Mouse (Mus musculus): ENCODE measurements around the gene Nudt14. TPM values are rescaled to one million over a fixed set of nuclear protein-coding genes. Genes with fewer than 3 reads are reported as not detected.
A peak's percentile ranks its signal among the peaks of the same experiment; 100 is the strongest.

Gene Nudt14
- polyA plus RNA-seq, 1 experiment from 2014 or later: 53.2 TPM

DNA sequence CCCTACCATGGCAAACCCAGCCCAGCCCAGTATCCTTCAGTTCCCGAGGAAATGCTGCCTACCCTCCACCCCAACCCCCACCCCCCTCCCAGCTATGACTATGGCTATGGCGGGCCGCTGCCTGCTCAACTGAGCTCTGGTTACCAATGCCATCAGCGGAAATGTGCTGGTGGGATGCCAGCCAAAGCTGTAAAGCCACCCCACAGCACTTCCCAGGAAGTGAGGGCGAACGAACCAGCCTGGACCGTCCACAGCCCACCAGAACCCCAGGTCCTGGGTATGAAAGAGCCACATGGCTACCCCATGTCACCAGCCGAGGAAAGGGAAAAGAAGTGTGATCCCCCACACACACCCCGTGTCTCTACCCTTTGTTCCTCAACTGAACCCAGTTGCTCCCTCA, 1.2 kb downstream of the Nudt14 start:
- no peaks in the 10 kb centered on the region for H3K27me3 ChIP-seq (ENCODE audit: control insufficient read depth, insufficient read depth, low read length)
- no peak overlapping the region for H3K4me3 ChIP-seq (replicated peaks; ENCODE audit: low read depth, low read length)
- H3K27ac ChIP-seq (replicated peaks; ENCODE audit: low read depth, low read length): no peak overlapping the region
- H3K9ac ChIP-seq (replicated peaks; ENCODE audit: low read length): no peak overlapping the region
- DNase-seq: no peak
- 85% methylated on average over 9 of the region's 9 CpGs for WGBS
- no peaks in the 10 kb centered on the region for H3K36me3 ChIP-seq (ENCODE audit: control insufficient read depth, insufficient read depth, low read length)
- peaks cover 9% of the 10 kb centered on the region for H3K4me1 ChIP-seq (ENCODE audit: control insufficient read depth, insufficient read depth, low read length)
- no peaks in the 10 kb centered on the region for H3K9me3 ChIP-seq (ENCODE audit: control insufficient read depth, low read length)
- ATAC-seq (ENCODE audit: low FRiP score, low TSS enrichment): no peak
- H3K4me2 ChIP-seq (ENCODE audit: low read length): no peak overlapping the region

DNA sequence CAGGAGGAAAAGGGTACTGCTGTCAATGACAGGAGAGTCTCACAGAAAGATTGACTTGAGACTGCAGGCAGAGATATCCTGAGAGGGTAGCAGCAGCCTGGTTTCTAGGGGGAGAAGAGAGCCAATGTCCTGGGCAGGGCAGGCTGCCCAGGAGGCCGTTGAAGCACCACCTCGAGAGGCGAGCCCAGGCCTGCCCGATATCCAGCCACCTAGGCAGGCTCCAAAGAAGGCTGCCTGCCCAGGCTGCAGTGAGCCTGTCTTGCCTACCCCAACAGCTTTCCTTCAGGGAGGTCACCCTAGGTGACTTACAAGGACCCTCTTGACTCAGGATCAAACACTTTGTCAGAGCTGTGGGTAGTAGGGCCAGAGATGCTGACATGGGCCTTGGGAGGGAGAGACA, 1.7 kb downstream of the Nudt14 start:
- H3K4me3 ChIP-seq (replicated peaks; ENCODE audit: low read depth, low read length): no peak overlapping the region
- WGBS: 95% methylated on average over 4 of the region's 4 CpGs
- H3K4me2 ChIP-seq (ENCODE audit: low read length): no peak overlapping the region

DNA sequence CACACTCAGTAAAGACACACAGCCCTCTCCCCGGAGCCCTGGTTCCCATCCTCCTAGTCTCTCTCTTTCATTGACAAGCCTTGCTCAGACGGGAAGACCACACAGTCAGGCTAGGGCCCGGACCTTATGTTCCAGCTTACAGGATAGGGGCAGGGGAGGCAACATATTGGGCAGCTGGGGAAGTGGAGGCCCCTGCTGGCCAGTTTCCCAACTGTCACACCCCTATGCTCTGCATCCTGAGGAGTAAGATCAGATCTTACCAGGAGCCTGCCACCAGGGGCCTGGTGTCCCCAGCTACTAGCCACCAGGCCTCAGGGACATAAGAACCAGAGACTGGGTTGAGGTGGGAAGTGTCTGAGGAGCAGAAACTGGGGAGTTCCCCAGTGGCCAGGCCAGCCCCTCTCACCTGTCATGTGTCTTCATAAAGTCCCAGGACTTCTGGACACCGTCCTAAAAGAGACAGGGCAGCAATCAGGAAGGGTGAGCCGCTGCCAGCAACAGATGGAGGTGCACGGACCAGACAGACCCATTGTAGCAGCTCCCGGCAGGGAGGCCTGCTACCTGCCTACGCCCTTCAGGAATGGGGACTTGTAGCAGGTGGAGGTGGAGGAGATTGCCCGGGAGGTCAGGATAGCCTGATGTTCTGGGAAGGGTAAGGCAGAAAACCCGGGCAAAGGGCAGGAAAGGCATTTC, 2.9 kb downstream of the Nudt14 start:
- no peak overlapping the region for H3K27ac ChIP-seq (replicated peaks; ENCODE audit: low read depth, low read length)
- no peaks in the 10 kb centered on the region for H3K36me3 ChIP-seq (ENCODE audit: control insufficient read depth, insufficient read depth, low read length)
- peaks cover 9% of the 10 kb centered on the region for H3K4me1 ChIP-seq (ENCODE audit: control insufficient read depth, insufficient read depth, low read length)
- WGBS: 62% methylated on average over 10 of the region's 10 CpGs
- no peaks in the 10 kb centered on the region for H3K27me3 ChIP-seq (ENCODE audit: control insufficient read depth, insufficient read depth, low read length)
- DNase-seq (peak; percentile 52), ATAC-seq (ENCODE audit: low FRiP score, low TSS enrichment) (no peak)
- no peaks in the 10 kb centered on the region for H3K9me3 ChIP-seq (ENCODE audit: control insufficient read depth, low read length)
- H3K4me3 ChIP-seq (replicated peaks; ENCODE audit: low read depth, low read length): no peak overlapping the region
- H3K4me2 ChIP-seq (ENCODE audit: low read length): no peak overlapping the region
- H3K9ac ChIP-seq (replicated peaks; ENCODE audit: low read length): no peak overlapping the region

More for the DNA sequence above, 1.7 kb downstream of the Nudt14 start:
- ATAC-seq (ENCODE audit: low FRiP score, low TSS enrichment): no peak
- no peaks in the 10 kb centered on the region for H3K36me3 ChIP-seq (ENCODE audit: control insufficient read depth, insufficient read depth, low read length)
- H3K9me3 ChIP-seq (ENCODE audit: control insufficient read depth, low read length): no peaks in the 10 kb centered on the region
- DNase-seq: no peak
- peaks cover 9% of the 10 kb centered on the region for H3K4me1 ChIP-seq (ENCODE audit: control insufficient read depth, insufficient read depth, low read length)
- no peak overlapping the region for H3K9ac ChIP-seq (replicated peaks; ENCODE audit: low read length)
- H3K27ac ChIP-seq (replicated peaks; ENCODE audit: low read depth, low read length): no peak overlapping the region
- no peaks in the 10 kb centered on the region for H3K27me3 ChIP-seq (ENCODE audit: control insufficient read depth, insufficient read depth, low read length)

DNA sequence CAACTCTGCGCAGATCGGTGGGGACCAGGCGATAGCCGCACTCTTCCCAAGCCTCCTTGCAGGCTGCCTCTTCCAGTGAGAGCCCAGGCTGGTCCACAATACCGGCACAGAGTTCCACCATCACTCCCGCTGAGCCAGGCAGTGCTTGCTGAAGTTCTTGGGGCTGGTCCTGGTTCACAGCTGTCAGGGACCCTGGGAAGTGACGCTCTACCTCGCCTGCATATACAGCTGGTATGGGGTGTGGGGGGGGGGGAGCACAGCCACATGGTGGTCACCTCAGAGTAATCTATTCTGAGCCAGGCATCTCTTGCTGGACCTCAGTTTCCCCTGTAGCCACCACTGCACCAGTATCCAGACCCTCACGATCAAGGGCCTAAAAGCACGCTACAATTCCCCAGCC, 3.6 kb downstream of the Nudt14 start:
- H3K27me3 ChIP-seq (ENCODE audit: control insufficient read depth, insufficient read depth, low read length): no peaks in the 10 kb centered on the region
- H3K9ac ChIP-seq (replicated peaks; ENCODE audit: low read length): no peak overlapping the region
- H3K4me1 ChIP-seq (ENCODE audit: control insufficient read depth, insufficient read depth, low read length): peaks cover 9% of the 10 kb centered on the region
- H3K36me3 ChIP-seq (ENCODE audit: control insufficient read depth, insufficient read depth, low read length): no peaks in the 10 kb centered on the region
- no peak overlapping the region for H3K4me2 ChIP-seq (ENCODE audit: low read length)
- no peak overlapping the region for H3K27ac ChIP-seq (replicated peaks; ENCODE audit: low read depth, low read length)
- no peaks in the 10 kb centered on the region for H3K9me3 ChIP-seq (ENCODE audit: control insufficient read depth, low read length)
- DNase-seq: no peak
- H3K4me3 ChIP-seq (replicated peaks; ENCODE audit: low read depth, low read length): no peak overlapping the region
- WGBS: 84% methylated on average over 10 of the region's 10 CpGs
- no peak for ATAC-seq (ENCODE audit: low FRiP score, low TSS enrichment)

DNA sequence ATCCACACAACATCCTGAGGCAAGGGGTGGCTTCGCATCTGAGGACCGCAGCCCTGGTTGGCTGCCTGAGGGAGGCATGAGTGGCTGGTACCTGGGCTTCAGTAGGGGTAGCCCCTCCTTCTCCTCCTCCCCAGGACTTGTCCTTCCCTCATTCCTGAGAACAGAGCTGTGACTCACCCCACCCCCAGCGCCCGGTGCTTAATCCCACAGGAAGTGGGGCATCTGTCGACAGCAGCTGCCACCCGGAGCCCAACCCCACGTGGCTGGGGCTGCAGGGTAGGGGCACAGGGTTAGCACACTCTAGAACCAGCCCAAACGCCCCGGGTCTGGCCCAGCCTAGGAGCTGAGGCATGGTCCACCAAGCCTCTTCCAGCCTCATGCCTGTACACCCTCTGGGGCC, 4.0 kb downstream of the Nudt14 start:
- H3K27me3 ChIP-seq (ENCODE audit: control insufficient read depth, insufficient read depth, low read length): no peaks in the 10 kb centered on the region
- no peak overlapping the region for H3K4me2 ChIP-seq (ENCODE audit: low read length)
- no peak overlapping the region for H3K4me3 ChIP-seq (replicated peaks; ENCODE audit: low read depth, low read length)
- no peaks in the 10 kb centered on the region for H3K9me3 ChIP-seq (ENCODE audit: control insufficient read depth, low read length)
- no peak overlapping the region for H3K27ac ChIP-seq (replicated peaks; ENCODE audit: low read depth, low read length)
- no peak for DNase-seq
- H3K9ac ChIP-seq (replicated peaks; ENCODE audit: low read length): no peak overlapping the region
- 44% methylated on average over 9 of the region's 9 CpGs for WGBS
- ATAC-seq (ENCODE audit: low FRiP score, low TSS enrichment): no peak
- no peaks in the 10 kb centered on the region for H3K36me3 ChIP-seq (ENCODE audit: control insufficient read depth, insufficient read depth, low read length)
- peaks cover 9% of the 10 kb centered on the region for H3K4me1 ChIP-seq (ENCODE audit: control insufficient read depth, insufficient read depth, low read length)

DNA sequence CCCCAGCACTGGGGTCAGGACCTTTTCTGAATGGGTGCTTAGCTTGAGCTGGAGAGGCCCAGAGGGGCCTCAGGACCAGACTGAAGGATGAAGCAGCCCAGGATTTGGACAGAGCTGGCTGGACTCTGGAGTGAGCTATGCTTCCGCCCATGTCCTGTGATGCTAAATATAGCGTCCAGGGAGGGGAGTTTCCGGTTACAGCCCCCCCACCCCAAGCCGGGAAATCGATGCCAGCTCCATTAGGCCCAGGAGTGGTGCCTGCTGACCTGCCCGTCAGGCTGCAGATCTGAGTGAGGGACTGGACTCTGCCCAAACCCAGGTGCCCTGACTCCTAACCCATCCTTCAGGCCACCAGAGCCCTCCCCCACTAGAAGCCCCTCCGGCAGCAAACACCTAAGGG, 9.3 kb downstream of the Nudt14 start:
- no peak overlapping the region for H3K4me3 ChIP-seq (replicated peaks; ENCODE audit: low read depth, low read length)
- no peak overlapping the region for H3K9ac ChIP-seq (replicated peaks; ENCODE audit: low read length)
- H3K4me2 ChIP-seq (ENCODE audit: low read length): no peak overlapping the region
- no peak for ATAC-seq (ENCODE audit: low FRiP score, low TSS enrichment)
- no peaks in the 10 kb centered on the region for H3K36me3 ChIP-seq (ENCODE audit: control insufficient read depth, insufficient read depth, low read length)
- DNase-seq: no peak
- no peaks in the 10 kb centered on the region for H3K9me3 ChIP-seq (ENCODE audit: control insufficient read depth, low read length)
- no peak overlapping the region for H3K27ac ChIP-seq (replicated peaks; ENCODE audit: low read depth, low read length)
- 71% methylated on average over 7 of the region's 7 CpGs for WGBS
- peaks cover 12% of the 10 kb centered on the region for H3K4me1 ChIP-seq (ENCODE audit: control insufficient read depth, insufficient read depth, low read length)
- H3K27me3 ChIP-seq (ENCODE audit: control insufficient read depth, insufficient read depth, low read length): peaks cover 13% of the 10 kb centered on the region

DNA sequence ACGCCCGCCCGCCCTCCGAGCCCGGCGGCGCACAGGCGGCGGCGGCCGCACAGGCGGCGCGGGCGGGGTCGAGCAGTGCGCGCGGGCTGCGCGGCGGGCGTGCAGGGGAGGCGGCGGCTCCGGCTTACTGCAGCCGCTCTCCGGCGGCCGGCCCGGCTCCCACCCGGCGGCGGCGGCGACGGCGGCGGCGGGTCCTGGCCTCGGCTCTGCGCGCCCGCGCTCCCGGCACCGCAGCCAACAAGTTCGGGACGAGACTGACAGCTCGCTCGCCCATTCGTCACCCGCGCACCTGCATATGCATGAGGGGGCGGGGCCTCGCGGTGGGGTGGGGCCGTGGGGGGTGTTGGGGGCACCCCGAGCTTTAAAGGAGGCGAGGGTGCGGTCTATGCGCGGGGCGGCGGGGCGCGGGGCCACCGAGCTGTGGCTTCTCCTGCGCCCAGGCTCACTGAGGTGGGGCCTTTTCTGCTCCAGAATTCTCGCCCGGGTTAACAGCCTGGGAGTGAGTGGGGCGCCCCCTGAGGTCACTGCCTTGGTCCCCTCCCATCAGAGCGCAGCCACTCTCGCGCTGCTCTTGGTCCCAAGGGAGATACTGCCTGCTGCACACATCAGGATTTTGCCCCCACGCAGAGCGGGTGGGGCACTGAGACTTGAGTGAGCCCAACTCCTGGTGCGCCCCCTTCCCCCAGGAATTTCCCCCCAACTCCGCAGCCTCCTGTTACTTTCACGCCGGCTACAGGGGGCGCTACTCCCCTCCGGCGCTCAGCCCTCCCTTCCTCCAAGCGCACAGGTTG, 12.2 kb downstream of the Nudt14 start, which contains the start of gene Jag2:
Gene Jag2 (minus strand): TSS at position 215 of the 791 bp plus-strand sequence.
- Histone ChIP-seq H3K4me2 (ENCODE audit: low read length) (peak within 1 kb of the TSS; percentile 74), H3K27ac (replicated peaks; ENCODE audit: low read depth, low read length) (peak within 1 kb of the TSS; percentile 82), H3K36me3 (ENCODE audit: control insufficient read depth, insufficient read depth, low read length) (no peaks in the 10 kb centered on the region), H3K9ac (replicated peaks; ENCODE audit: low read length) (peak within 1 kb of the TSS; percentile 81), H3K4me1 (ENCODE audit: control insufficient read depth, insufficient read depth, low read length) (peaks cover 20% of the 10 kb centered on the region), H3K4me3 (replicated peaks; ENCODE audit: low read depth, low read length) (peak within 1 kb of the TSS; percentile 62), H3K27me3 (ENCODE audit: control insufficient read depth, insufficient read depth, low read length) (peaks cover 13% of the 10 kb centered on the region), H3K9me3 (ENCODE audit: control insufficient read depth, low read length) (no peaks in the 10 kb centered on the region)
- ATAC-seq (ENCODE audit: low FRiP score, low TSS enrichment): peak; percentile 65
- peak; percentile 85 for DNase-seq
- 1% methylated on average over 70 of the region's 85 CpGs for WGBS

DNA sequence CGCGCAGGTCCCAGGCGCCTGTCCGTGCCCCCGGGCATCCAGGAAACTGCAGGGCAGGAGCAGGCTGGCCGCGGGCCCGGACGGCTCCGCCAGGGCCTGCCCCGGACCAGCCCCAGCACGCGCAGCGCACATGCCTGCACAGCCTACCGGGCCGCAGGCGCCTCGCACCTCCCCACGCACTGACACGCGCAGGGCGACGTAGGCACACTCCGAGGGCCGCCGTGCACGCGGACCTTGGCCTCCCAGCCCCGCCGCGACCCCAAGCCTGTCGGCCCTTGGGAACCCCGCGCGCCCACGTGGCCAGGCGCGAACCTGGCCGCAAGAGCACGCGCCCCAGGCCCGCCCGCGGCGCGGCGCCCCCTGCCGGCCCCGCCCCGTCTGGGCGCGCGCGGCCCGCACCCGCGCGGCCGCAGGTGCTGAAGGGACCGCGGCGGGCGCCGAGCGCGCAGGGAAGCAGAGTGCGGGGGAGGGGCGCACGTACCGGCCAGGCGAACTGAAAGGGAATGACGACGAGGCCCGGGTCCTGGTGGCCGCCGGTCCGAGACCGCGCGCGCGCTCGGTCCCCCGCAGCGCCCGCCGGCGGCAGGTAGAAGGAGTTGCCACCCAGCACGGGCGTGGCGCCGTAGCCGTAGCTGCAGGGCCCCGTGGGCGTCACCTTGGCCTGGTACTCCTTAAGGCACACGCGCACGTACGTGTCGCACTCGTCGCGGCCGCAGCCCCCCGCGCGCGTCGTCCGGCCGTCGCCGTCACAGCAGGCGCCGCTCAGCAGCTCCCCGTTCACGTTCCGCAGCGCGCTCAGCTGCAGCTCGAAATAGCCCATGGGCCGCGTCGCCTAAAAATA, 13.3 kb downstream of the Nudt14 start:
- H3K36me3 ChIP-seq (ENCODE audit: control insufficient read depth, insufficient read depth, low read length): no peaks in the 10 kb centered on the region
- 1% methylated on average over 118 of the region's 124 CpGs for WGBS
- H3K27ac ChIP-seq (replicated peaks; ENCODE audit: low read depth, low read length): peak overlapping the region; percentile 82
- peak; percentile 81 for DNase-seq
- H3K9ac ChIP-seq (replicated peaks; ENCODE audit: low read length): peak overlapping the region; percentile 81
- peak overlapping the region; percentile 62 for H3K4me3 ChIP-seq (replicated peaks; ENCODE audit: low read depth, low read length)
- peaks cover 20% of the 10 kb centered on the region for H3K4me1 ChIP-seq (ENCODE audit: control insufficient read depth, insufficient read depth, low read length)
- H3K27me3 ChIP-seq (ENCODE audit: control insufficient read depth, insufficient read depth, low read length): peaks cover 13% of the 10 kb centered on the region
- H3K4me2 ChIP-seq (ENCODE audit: low read length): peak overlapping the region; percentile 74
- ATAC-seq (ENCODE audit: low FRiP score, low TSS enrichment): peak; percentile 51
- H3K9me3 ChIP-seq (ENCODE audit: control insufficient read depth, low read length): no peaks in the 10 kb centered on the region

All from midbrain, embryonic 14.5 days (tissue).